Mouse (Mus musculus): ENCODE measurements around the gene Zfp385a.

- TF ChIP-seq CTCF (conservative IDR thresholded peaks at IDR 0.05 in 1 of 2, IDR thresholded peaks at IDR 0.05 in 1 of 2; ENCODE audit: low read depth in 2 of 2, low read length in 2 of 2) (no peak), KAT2A (IDR thresholded peaks at IDR 0.05; ENCODE audit: insufficient replicate concordance, low read length) (no peak), JUND (conservative IDR thresholded peaks at IDR 0.05; ENCODE audit: low read depth, low read length) (no peak), MAFK (IDR thresholded peaks at IDR 0.05; ENCODE audit: insufficient replicate concordance, low read length) (no peak), MAZ (IDR thresholded peaks at IDR 0.05; ENCODE audit: low read depth, low read length) (no peak), E2F4 (IDR thresholded peaks at IDR 0.05; ENCODE audit: insufficient replicate concordance, low read depth, low read length) (no peak), ZKSCAN1 (IDR thresholded peaks at IDR 0.05; ENCODE audit: borderline replicate concordance, low read depth, low read length) (no peak), ZNF384 (IDR thresholded peaks at IDR 0.05; ENCODE audit: low read depth, low read length) (no peak), ELF1 (IDR thresholded peaks at IDR 0.05; ENCODE audit: low read depth, low read length) (no peak), POLR2A (IDR thresholded peaks at IDR 0.05; ENCODE audit: low read depth, low read length) (no peak)
Measured at GRCm38 (mm10) chr15:103300067-103300471, 39.8 kb downstream of the Zfp385a start.

Measured in CH12.LX (cell line).